Mouse (Mus musculus) Patski (cell line): ENCODE data around the gene Pik3ap1. TPM values are rescaled to one million over a fixed set of nuclear protein-coding genes. Genes with fewer than 3 reads are reported as not detected.

Experiments
- ATAC-seq: fragments of 100-300 bp; one replicate; pipeline ENCODE4 v1.8.0; 2021
- CTCF ChIA-PET: fragments of 350-600 bp; sonication (Branson Sonifier 250); formaldehyde crosslinking; loops from one replicate; lab custom pipeline; 2022; ENCODE audit warnings: inconsistent platforms; lab: Charles Lee
- POLR2A ChIA-PET: fragments of 350-600 bp; sonication (Branson Sonifier 250); formaldehyde crosslinking; loops from one replicate; lab custom pipeline; 2022; ENCODE audit warnings: antibody characterized with exemption, inconsistent platforms; lab: Charles Lee
- DNase-seq: peaks from one replicate; pipeline ENCODE4 v3.0.0-alpha.2; 2011; ENCODE audit warnings: low read depth, low spot score
- H3K27me3 ChIP-seq: fragments of 371-371 bp; one replicate; pipeline ENCODE4 v1.5.1; 2021
- CTCF ChIP-seq: fragments of 100-300 bp; IDR thresholded peaks from one replicate; pipeline ENCODE4 v1.5.1; 2021
- in situ Hi-C: fragments of 300-500 bp; cut with MboI; formaldehyde crosslinking; loops from 3 replicates; pipeline ENCODE4 v1.11.1; 2018; ENCODE audit warnings: low pct_unique_long_range_greater_than_20kb, mixed read lengths
- polyA plus RNA-seq: library from polyadenylated mRNA; unstranded; gene quantifications from one replicate; pipeline ENCODE4 v1.2.3, GENCODE M21; 2021

Pik3ap1 gene
- polyA plus RNA-seq, 1 experiment from 2014 or later: 0.19 TPM

DNA sequence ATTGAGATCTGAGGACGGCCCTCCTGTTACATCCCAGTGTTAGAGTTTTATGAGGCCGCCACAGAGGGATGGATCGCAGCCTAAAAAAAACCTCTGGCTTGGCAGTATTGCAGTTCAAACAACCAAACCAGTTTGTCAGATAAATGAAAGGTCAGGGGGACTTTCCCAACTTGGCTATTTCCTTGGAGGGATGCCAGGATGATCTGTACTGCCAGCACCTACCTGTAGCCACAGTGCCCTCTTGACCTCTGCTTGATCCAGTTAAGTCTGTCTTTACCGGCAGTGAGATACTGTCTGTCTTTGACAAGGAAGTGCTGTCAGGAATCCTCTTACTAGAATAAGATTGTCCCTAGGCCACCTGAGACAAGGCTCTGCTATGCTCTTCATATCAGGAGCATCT is 37.6 kb downstream of the Pik3ap1 start:
- ChIA-PET CTCF (no interaction called here), POLR2A (no interaction called here)
- ATAC-seq (no peak), DNase-seq (no peak)
- no peaks in the 10 kb centered on the region for H3K27me3 ChIP-seq
- TF ChIP-seq CTCF: no peak
- in situ Hi-C loops: no loop called here

DNA sequence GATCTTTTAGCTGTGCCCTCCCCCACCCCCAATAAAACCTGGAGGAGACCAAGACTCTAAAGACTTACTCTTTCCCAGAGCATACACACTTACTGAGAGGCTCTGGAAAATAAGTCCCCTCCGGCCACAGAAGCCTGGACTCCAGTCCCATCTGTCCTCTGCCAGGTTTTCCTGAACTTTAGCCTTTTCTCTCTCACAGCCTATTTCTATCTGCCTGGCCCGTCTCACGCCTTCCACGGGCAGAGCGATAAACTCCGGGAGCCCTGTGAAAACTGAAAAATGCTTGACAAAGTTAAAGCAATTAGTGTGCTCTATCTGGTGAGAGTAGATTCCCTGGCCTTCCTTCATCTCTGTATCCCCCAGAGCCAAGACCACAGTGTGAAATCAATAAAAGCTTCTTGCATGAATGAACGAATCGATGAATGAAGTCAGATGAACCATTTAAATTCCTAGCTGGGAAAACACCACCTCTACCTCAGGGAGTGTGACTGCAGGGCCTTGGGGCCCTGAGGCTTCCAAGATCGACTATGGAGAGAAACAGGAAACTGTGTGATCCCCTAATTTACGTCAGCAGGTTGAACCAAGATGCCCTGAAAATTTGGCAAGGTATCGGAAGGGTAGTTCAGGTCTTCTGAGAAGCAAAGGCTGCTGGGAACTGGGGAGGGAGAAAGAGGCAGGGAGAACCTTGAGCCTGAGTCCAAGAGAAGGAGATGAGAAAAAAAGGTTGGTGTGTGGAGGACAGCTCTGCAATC is 38.6 kb downstream of the Pik3ap1 start:
- CTCF ChIA-PET: interaction anchor here (1.0 kb wide), 1 partner anchor 29 kb away, joined by 3 read pairs; no protein-coding TSS in a partner anchor
- no peaks in the 10 kb centered on the region for H3K27me3 ChIP-seq
- DNase-seq: no peak
- POLR2A ChIA-PET: no interaction called here
- ATAC-seq: no peak
- in situ Hi-C loops: no loop called here
- TF ChIP-seq CTCF: no peak

DNA sequence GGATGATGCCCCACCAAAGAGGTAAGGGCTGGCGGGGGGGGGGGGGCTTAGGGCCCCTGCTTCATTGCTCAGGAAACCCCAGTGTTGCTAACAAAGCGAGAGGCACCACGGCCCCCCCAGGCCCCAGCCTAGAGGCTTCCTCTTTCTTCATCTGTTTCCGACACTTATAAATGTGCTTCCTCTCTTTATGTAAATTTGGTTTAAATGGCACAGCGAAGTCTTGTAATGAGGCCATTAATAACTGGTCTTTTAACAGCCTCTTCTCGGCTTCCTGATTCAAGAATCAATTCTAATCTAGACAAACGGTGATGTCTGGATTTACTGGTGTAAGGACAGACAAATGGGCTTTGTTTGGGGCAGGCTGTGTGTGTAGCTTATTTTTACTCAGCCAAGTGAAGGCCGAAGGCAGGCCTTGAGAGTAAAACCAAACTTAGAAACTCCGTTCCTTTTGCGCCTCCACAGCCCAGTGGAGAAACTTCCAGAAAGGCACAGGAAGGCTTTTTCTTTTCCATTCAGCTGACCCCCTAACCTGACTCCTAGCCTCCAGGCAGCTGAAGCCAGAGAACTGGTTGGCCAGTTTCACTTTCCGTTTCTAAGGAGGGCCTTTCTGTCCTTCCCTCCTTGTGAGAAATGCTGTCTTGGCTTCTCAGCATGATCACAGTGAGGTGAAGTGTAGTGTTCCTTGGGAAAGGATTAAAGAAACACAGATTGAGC is 39.7 kb downstream of the Pik3ap1 start:
- DNase-seq: no peak
- POLR2A ChIA-PET: no interaction called here
- TF ChIP-seq CTCF: no peak
- ATAC-seq: no peak
- in situ Hi-C loops: no loop called here
- CTCF ChIA-PET: no interaction called here
- no peaks in the 10 kb centered on the region for H3K27me3 ChIP-seq

DNA sequence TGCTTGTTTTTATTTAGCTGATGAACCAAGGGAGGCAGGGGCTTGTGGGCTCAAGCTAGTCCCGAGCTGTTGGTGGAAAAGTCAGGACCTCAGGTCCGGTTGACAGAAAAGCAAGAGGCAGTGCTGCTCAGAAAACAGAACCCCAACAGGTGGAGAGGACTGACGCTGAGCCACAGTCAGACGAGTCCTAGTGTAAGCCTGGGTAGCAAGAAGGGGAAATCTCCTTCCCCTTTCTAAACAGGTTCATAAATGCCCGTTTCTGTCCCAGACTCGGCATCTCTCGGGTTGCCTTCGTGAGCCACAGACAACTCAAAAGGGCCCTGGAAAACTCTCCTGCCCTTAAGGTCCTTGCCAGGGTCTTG is 40.3 kb downstream of the Pik3ap1 start:
- TF ChIP-seq CTCF: no peak
- ATAC-seq (no peak), DNase-seq (no peak)
- in situ Hi-C loops: no loop called here
- CTCF ChIA-PET: no interaction called here
- POLR2A ChIA-PET: no interaction called here
- no peaks in the 10 kb centered on the region for H3K27me3 ChIP-seq

DNA sequence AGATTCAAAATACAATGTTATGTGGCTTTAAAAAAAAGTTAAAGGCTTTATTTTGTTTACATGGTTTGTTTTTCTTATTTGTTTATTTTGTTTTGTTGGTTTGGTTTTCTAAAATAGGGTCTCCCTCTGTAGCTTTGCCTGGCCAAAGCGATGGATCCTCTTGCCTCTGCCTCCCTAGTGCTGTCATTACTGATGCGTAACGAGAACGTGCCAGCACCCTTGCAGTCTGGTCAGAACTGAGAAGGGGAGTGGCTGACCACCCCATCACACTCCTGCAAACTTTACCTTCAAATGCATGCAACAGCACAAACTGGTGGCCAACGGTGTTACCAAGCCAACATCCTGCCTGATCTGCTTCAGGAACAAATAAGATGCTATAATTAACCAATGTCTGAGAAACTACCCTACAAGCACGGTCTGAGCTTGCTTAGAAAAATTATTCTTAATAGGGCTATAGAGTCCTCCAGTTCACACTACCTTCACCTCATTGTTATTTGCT is 42.3 kb downstream of the Pik3ap1 start:
- TF ChIP-seq CTCF: no peak
- in situ Hi-C loops: no loop called here
- no peaks in the 10 kb centered on the region for H3K27me3 ChIP-seq
- DNase-seq (no peak), ATAC-seq (no peak)
- ChIA-PET POLR2A (no interaction called here), CTCF (interaction anchor here (1.1 to 1.3 kb wide), 2 partner anchors 22 to 38 kb away, joined by 3 read pairs; no protein-coding TSS in a partner anchor)

DNA sequence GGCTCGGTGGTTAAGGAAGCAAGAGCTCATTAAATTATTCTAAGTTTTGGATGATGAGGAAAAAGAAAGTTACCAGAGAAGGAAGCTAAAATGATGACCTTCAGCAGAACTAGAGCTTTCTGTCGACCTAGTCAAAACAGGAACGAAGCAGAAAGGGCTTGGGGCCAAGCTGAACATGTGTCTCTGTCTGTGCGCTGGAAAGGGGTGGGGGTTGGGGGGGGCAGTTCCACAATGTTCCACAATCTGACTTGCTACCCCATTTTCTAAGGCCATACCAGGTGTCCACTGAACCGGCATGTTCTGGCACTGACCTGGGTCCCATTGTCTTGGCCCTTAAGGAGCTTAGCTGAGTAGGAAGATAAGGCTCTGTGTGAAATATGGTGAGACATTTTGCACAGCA is 43.2 kb downstream of the Pik3ap1 start:
- ATAC-seq: no peak
- H3K27me3 ChIP-seq: no peaks in the 10 kb centered on the region
- in situ Hi-C loops: no loop called here
- CTCF ChIA-PET: interaction anchor here (0.7 to 1.1 kb wide), 2 partner anchors 24 to 39 kb away, joined by 3 read pairs; no protein-coding TSS in a partner anchor
- POLR2A ChIA-PET: no interaction called here
- TF ChIP-seq CTCF: no peak
- no peak for DNase-seq

DNA sequence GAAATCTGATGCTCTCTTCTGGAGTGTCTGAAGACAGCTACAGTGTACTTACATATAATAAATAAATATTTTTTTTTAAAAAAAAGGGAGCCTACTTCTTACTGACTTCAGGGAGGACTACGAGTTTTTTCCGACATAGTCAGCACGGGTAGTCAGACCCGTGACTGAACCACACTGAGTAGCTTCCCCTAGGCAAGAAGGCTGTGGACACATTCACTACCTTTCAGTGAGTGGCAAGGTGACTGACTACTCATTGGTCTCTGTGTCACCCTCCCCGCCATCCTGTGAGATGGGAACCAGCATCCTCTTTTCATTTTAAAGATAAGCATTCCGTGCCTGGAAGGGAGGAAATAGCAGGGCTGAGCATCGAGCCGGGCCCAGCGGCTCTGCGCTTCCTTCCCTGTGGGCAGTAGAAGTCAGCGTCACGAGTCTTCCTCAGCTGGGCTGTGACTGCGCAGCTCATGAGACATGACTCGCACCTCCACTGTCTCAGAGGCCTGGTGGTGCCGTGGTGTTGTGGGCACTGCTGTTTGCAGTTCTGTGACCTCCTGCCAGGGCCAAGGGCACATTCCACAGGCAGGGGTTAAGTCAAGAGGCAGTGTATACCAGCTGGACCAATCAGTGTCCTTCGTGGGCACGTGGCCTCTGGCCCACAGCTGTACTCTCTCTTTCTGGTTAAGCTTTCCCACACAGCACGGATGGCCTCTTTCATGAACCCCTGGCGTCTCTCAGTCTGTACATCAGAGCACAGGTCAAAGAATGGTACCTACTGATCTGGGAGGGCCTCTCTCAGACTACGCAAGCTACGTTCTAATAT is 45.7 kb downstream of the Pik3ap1 start:
- H3K27me3 ChIP-seq: no peaks in the 10 kb centered on the region
- ATAC-seq (peak; percentile 21), DNase-seq (no peak)
- ChIA-PET POLR2A (no interaction called here), CTCF (interaction anchor here (1.4 kb wide), 1 partner anchor 13 kb away, joined by 4 read pairs; no protein-coding TSS in a partner anchor)
- in situ Hi-C loops: no loop called here
- no peak for TF ChIP-seq CTCF

DNA sequence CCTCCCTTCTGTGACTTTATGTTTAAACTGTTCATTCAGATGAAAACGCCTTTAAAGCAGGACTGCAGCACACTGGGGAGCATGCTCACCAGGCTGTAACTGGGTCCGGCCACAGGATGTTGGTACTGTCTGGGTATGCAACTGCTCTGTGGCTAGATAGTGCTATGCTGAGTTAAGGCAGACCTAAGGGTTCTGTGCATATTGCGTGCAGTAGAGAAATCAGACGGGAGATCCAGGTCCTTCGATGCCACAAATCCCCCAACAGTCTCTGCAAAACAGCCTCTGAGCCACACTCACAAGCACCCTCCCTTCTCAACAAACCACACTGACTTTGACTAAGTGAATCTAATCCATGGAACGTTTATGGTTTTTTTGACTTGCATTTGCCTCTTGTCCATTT is 46.5 kb downstream of the Pik3ap1 start:
- H3K27me3 ChIP-seq: no peaks in the 10 kb centered on the region
- in situ Hi-C loops: no loop called here
- ATAC-seq: no peak
- CTCF ChIA-PET: no interaction called here
- no peak for TF ChIP-seq CTCF
- POLR2A ChIA-PET: no interaction called here
- no peak for DNase-seq

DNA sequence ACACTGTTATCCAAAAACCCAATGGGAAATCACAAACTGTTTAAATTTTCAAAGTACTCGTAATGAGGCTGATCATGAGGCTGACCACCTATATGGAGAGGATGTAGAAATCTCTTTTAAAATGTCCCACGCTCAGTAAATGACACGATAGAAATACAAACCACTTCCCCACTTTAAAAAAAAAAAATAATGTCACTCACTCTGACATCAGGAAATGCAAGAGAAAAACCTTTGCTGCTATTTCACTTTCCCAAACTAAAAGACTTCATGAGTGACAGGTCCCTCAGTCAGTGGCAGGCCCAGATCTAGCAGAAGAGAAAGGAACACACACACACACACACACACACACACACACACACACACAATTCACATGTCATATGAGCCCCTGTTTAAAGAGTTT is 49.2 kb downstream of the Pik3ap1 start:
- DNase-seq (no peak), ATAC-seq (no peak)
- POLR2A ChIA-PET: no interaction called here
- CTCF ChIA-PET: no interaction called here
- TF ChIP-seq CTCF: no peak
- no peaks in the 10 kb centered on the region for H3K27me3 ChIP-seq
- in situ Hi-C loops: no loop called here

DNA sequence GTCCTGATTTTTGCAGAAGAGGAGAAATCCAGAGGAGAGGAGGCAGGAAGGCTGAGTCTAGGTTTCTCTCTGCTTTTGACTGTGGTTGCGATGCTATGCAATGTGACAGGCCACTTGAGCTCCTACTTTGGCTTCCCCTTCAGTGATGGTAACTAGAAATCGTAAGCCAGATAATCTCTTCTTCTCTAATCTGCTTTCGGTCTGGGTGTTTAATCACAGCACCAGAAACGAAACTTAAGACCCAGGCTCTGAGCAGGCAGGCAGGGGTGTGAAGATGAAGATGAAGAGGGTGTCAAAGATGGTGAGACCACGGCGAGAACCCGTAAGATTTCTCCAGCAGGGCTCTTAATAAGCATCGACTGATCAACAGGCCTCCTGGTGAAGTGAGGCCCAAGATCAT is 51.9 kb downstream of the Pik3ap1 start:
- ATAC-seq: no peak
- ChIA-PET POLR2A (no interaction called here), CTCF (no interaction called here)
- no peak for TF ChIP-seq CTCF
- in situ Hi-C loops: no loop called here
- H3K27me3 ChIP-seq: no peaks in the 10 kb centered on the region
- no peak for DNase-seq
